Mouse (Mus musculus) forebrain, embryonic 12.5 days (tissue): Measurements from ENCODE around the gene Pnp. TPM values are rescaled to one million over a fixed set of nuclear protein-coding genes. Genes with fewer than 3 reads are reported as not detected.
"Not testable (repeated sequence)": the region's sequence is repeated elsewhere in the genome, so short reads cannot be mapped to it uniquely, and the experiment has no call there.

Experiments used
- ATAC-seq: fragments of 200-750 bp; cut with Nextera tagmentation; 2 replicates; pipeline ENCODE4 v1.8.0; 2017; ENCODE audit warnings: moderate TSS enrichment; ENCODE audit not compliant: low FRiP score
- H3K27ac ChIP-seq: fragments of 300-500 bp; sonication (generic); 2 replicates; pipeline ENCODE4 v1.5.1; 2016; ENCODE audit warnings: mild to moderate bottlenecking
- H3K27me3 ChIP-seq: fragments of 300-500 bp; sonication (generic); 2 replicates; pipeline ENCODE4 v1.6.1; 2016; ENCODE audit warnings: mild to moderate bottlenecking
- H3K36me3 ChIP-seq: fragments of 300-500 bp; sonication (generic); replicated peaks from 2 replicates; pipeline ENCODE4 v1.6.1; 2016; ENCODE audit warnings: mild to moderate bottlenecking
- H3K4me1 ChIP-seq: fragments of 300-500 bp; sonication (generic); 2 replicates; pipeline ENCODE4 v1.6.1; 2016
- H3K4me2 ChIP-seq: fragments of 300-500 bp; sonication (generic); 2 replicates; pipeline ENCODE4 v1.6.1; 2016; ENCODE audit warnings: mild to moderate bottlenecking, moderate library complexity
- H3K4me3 ChIP-seq: fragments of 300-500 bp; sonication (generic); replicated peaks from 2 replicates; pipeline ENCODE4 v1.5.1; 2016; ENCODE audit warnings: mild to moderate bottlenecking
- H3K9ac ChIP-seq: fragments of 300-500 bp; sonication (generic); 2 replicates; pipeline ENCODE4 v1.6.1; 2016; ENCODE audit warnings: mild to moderate bottlenecking
- H3K9me3 ChIP-seq: fragments of 300-500 bp; sonication (generic); 2 replicates; pipeline ENCODE4 v1.6.1; 2016
- WGBS: fragments of 180-500 bp; shearing (Covaris S2); methylation state at CpG from one replicate; pipeline ENCODE4 v1.1.7; 2016; 5-methylcytosine and 5-hydroxymethylcytosine counted together
- polyA plus RNA-seq: library from polyadenylated mRNA; unstranded; fragments of >200 nt; fragmentation: Nextera tagmentation; extraction: Ambion mirVana; gene quantifications from 2 replicates; pipeline ENCODE4 v1.2.1, GENCODE M21; 2016

Pnp gene
- polyA plus RNA-seq, 1 experiment from 2014 or later, result 44.3 TPM

DNA sequence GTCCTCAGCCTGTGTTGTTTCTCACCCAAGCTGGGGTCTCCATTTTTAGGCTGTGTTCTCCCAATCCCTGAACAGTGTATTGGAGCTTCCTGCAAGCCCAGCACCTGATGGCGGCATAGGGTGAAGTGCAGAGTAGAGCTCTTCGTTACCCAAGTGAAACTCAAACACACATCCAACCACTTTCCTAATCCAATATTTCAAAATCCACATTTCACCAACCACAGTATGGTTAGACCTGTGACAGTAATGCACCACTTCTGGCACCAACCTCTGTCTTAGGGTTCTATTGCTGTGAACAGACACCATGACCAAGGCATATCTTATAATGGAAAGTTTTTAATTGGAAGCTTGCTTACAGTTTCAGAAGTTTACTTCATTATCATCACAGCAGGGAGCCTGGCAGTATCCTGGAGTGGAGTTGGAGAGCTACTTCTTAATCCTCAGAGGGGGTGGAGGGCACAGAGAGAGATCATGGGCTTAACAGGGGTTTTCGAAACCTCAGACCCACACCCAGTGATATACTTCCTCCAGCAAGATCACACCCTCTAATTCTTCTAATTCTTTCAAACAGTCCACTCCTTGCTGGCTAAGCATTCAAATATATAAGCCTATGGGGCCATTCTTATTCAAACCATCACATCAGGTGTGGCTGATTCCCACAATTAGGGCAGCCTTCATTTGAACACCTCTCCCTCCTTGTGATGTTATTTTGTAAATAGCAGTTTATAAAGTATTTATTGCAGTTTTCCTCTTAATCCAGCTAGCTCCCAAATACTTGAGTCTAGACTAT is 7.4 kb downstream of the Pnp start:
- Histone ChIP-seq H3K4me1 (no peaks in the 10 kb centered on the region), H3K27ac (no peak overlapping the region), H3K27me3 (0 out of 2 replicates have a peak, but pooled peaks cover 4% of the 10 kb centered on the region), H3K4me3 (no peak overlapping the region), H3K9ac (no peak overlapping the region), H3K9me3 (no peaks in the 10 kb centered on the region), H3K4me2 (no peak overlapping the region), H3K36me3 (no peaks in the 10 kb centered on the region)
- WGBS, result 86% methylated on average over 3 of the region's 3 CpGs
- no peak for ATAC-seq

DNA sequence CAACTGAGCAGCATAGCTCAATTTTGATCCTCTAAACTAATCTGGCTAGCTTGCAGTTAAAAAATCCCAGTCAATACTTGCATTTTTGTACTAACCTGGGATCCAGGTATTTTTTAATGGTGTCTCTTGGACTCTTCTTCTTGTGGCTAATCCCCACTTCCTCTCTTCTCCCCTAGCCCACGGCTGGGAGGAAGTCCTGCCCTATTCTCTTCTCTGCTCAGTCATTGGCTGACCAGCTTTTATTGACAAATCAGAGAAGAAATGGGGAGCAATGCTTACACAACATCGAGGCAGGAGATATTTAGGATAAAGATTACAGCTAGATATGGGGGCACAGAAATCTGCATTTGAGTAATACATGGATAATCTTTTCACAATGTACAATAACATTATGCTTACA is 8.1 kb downstream of the Pnp start:
- no peaks in the 10 kb centered on the region for H3K9me3 ChIP-seq
- no peak overlapping the region for H3K27ac ChIP-seq
- 0 out of 2 replicates have a peak, but pooled peaks cover 4% of the 10 kb centered on the region for H3K27me3 ChIP-seq
- no peak overlapping the region for H3K4me3 ChIP-seq
- H3K36me3 ChIP-seq, result no peaks in the 10 kb centered on the region
- H3K9ac ChIP-seq, result no peak overlapping the region
- whole genome bisulfite sequencing, result 57% methylated on average over 2 of the region's 2 CpGs
- ATAC-seq, result no peak
- peaks cover 2% of the 10 kb centered on the region; the same call in 1 of the 2 replicates for H3K4me1 ChIP-seq
- no peak overlapping the region for H3K4me2 ChIP-seq

DNA sequence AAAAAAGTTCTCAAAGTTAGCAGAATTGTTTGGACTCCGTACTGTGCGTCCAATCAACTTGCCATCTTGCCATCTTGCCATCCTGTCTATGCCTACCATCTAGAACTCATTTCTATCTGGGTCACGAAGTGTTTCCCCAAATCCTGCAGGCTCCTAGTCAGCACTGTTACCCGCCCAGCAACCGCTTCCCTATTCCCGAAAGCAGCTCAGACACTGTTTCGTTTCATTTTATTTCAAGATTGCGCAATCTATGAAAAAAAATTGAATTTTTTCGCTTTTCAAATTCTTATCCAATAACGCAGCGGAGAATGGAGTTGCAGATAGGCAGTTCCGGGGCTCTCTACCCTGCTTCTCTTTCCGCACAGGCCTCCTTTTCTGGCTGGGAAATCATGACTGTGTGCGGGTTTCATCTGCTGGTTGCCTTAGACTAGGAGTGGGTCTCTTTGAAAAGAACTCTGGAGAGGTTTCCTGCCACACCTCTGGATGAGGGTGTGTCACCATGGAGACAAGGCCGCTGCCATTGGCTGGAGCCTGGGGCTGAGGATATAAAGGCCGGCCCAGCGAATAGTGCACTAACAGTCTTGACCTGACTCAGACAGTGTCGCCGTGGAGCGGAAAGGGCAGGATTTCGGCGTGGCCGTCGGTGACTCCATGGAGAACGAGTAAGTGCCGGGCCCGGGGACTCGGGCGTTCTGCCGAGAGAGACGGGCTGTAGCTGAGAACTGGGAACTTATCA is 13.2 kb downstream of the Pnp start, which contains the start of gene Gm49342:
Gene Gm49342 (plus strand): TSS at position 586 of the 736 bp plus-strand sequence.
- Histone ChIP-seq H3K4me3 (peak within 1 kb of the TSS; percentile 48), H3K4me2 (peak within 1 kb of the TSS; percentile 60), H3K9me3 (no peaks in the 10 kb centered on the region), H3K4me1 (peaks cover 10% of the 10 kb centered on the region), H3K27ac (peak within 1 kb of the TSS; percentile 89), H3K36me3 (peaks cover 3% of the 10 kb centered on the region; the same call in 1 of the 2 replicates), H3K9ac (peak within 1 kb of the TSS; percentile 60), H3K27me3 (no peaks in the 10 kb centered on the region)
- peak; percentile 98 for ATAC-seq
- 17% methylated on average over 31 of the region's 31 CpGs for WGBS

DNA sequence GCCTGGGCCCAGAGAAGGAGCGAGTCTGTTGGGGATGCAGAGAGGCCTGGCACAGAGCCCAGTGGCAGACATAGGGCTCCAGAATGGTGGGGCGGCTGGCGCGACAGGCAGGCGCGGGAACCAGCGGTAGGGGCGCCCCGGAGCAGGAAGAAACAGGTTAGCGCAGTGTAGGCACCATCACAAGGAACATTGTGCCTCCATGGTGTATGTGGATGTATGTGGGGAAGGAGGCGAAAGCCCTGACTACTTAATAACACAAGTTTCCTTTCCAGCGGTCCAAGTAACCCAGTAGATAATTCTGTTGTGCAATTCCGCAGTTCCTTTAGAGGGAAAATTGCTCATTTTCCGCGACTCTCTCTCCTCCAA is 13.8 kb downstream of the Pnp start:
- not testable (repeated sequence) for H3K9me3 ChIP-seq

DNA sequence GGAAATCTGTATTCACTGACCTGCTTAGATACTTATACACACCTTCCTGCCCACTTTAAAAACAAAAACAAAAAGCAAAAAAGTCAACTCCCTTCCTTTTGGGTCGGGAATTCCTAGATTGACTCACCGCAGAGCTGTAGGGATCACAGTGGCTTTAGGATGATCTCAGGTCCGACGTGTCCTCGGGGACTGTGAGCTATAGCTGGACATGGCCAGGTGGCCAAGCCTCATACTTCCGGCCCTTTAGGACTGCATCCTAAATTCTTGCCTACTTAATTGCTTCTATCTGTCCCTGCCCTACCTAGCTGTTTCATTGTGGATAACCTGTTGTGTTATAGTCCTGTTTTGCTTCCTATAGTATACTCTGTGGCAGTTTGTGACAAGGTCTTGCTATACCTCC is 14.2 kb downstream of the Pnp start:
- not testable (repeated sequence) for H3K36me3 ChIP-seq, H3K4me1 ChIP-seq, H3K9me3 ChIP-seq, H3K27me3 ChIP-seq
- Histone ChIP-seq H3K4me2 (peak overlapping the region; percentile 60), H3K9ac (peak overlapping the region; percentile 60), H3K27ac (peak overlapping the region; percentile 89), H3K4me3 (peak overlapping the region; percentile 48)
- WGBS, result 10% methylated on average over 6 of the region's 6 CpGs
- ATAC-seq, result peak; percentile 38; the same call in 1 of the 2 replicates

More for the DNA sequence above, 13.8 kb downstream of the Pnp start:
- 0% methylated on average over 15 of the region's 15 CpGs for WGBS
- not testable (repeated sequence) for H3K36me3 ChIP-seq, H3K27me3 ChIP-seq, H3K4me1 ChIP-seq
- peak overlapping the region; percentile 48 for H3K4me3 ChIP-seq
- peak overlapping the region; percentile 89 for H3K27ac ChIP-seq
- H3K9ac ChIP-seq, result peak overlapping the region; percentile 60
- H3K4me2 ChIP-seq, result peak overlapping the region; percentile 60
- peak; percentile 97 for ATAC-seq

DNA sequence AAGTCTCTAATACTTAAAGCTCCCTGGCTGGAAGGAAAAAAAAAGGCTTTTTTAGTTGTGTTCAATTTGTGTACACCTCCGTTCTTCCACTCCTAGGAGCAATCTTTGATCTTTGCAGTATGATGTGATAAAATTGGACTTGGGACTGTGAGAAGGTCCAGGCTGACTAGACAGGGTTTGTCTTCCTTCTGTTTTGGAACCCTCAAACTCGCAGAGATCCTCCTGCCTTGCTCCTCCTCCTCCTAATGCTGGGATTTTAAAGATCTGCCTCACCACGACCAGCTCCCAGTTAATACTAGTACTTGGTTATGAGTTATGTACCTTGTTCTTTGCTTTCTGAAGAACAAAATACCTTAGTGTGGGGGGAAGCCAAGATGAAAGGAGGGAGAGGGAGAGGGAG is 14.6 kb downstream of the Pnp start:
- peak overlapping the region; percentile 48 for H3K4me3 ChIP-seq
- not testable (repeated sequence) for H3K36me3 ChIP-seq, H3K27me3 ChIP-seq, ATAC-seq, H3K9me3 ChIP-seq, H3K27ac ChIP-seq, H3K4me1 ChIP-seq
- WGBS, result 35% methylated on average over 3 of the region's 3 CpGs
- H3K4me2 ChIP-seq, result peak overlapping the region; percentile 60
- H3K9ac ChIP-seq, result peak overlapping the region; percentile 60

DNA sequence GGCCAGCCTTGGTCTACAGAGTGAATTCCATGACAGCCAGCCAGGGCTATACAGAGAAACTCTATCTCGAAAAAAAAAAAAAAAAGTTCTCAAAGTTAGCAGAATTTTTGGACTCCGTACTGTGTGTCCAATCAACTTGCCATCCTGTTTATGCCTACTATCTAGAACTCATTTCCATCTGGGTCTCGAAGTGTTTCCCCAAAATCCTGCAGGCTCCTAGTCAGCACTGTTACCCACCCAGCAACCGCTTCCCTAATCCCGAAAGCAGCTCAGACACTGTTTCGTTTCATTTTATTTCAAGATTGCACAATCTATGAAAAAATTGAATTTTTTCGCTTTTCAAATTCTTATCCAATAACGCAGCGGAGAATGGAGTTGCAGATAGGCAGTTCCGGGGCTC is 24.6 kb downstream of the Pnp start:
- no peaks in the 10 kb centered on the region for H3K27me3 ChIP-seq
- no peak for ATAC-seq
- H3K4me3 ChIP-seq, result no peak overlapping the region
- H3K9me3 ChIP-seq, result no peaks in the 10 kb centered on the region
- WGBS, result 89% methylated on average over 10 of the region's 10 CpGs
- H3K27ac ChIP-seq, result no peak overlapping the region
- H3K36me3 ChIP-seq, result peaks cover 9% of the 10 kb centered on the region
- no peak overlapping the region for H3K4me2 ChIP-seq
- no peak overlapping the region for H3K9ac ChIP-seq
- 0 out of 2 replicates have a peak, but pooled peaks cover 3% of the 10 kb centered on the region for H3K4me1 ChIP-seq

DNA sequence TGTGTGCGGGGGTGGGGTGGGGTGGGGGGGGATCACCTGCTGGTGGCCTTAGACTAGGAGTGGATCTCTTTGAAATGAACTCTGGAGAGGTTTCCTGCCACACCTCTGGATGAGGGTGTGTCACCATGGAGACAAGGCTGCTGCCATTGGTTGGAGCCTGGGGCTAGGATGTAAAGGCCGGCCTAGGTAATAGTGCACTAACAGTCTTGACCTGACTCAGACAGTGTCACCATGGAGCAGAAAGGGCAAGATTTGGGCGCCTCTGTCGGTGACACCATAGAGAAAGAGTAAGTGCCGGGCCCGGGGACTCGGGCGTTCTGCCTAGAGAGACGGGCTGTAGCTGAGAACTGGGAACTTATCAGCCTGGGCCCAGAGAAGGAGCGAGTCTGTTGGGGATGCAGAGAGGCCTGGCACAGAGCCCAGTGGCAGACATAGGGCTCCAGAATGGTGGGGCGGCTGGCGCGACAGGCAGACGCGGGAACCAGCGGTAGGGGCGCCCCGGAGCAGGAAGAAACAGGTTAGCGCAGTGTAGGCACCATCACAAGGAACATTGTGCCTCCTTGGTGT is 25.1 kb downstream of the Pnp start, which contains the start of gene Pnp2:
Gene Pnp2 (plus strand): TSS at position 51 of the 567 bp plus-strand sequence.
- H3K9ac ChIP-seq, H3K27ac ChIP-seq, H3K9me3 ChIP-seq, H3K4me1 ChIP-seq, H3K27me3 ChIP-seq, H3K36me3 ChIP-seq: not testable (repeated sequence)
- 5% methylated on average over 19 of the region's 19 CpGs for WGBS
- Histone ChIP-seq H3K4me3 (0 out of 2 replicates have a peak within 1 kb of the TSS, but pooled peaks have one; percentile 3), H3K4me2 (peak within 1 kb of the TSS; percentile 35)
- ATAC-seq, result peak; percentile 89

DNA sequence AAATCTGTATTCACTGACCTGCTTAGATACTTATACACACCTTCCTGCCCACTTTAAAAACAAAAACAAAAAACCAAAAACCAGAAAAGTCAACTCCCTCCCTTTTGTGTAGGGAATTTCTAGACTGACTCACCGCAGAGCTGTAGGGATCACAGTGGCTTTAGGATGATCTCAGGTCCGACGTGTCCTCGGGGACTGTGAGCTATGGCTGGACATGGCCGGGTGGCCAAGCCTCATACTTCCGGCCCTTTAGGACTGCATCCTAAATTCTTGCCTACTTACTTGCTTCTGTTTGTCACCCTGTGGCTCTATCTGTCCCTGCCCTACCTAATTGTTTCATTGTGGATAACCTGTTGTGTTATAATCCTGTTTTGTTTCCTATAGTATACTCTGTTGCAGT is 25.8 kb downstream of the Pnp start:
- 82% methylated on average over 6 of the region's 6 CpGs for WGBS
- not testable (repeated sequence) for H3K9ac ChIP-seq, H3K27ac ChIP-seq, H3K4me1 ChIP-seq, H3K27me3 ChIP-seq, H3K36me3 ChIP-seq, H3K9me3 ChIP-seq, H3K4me3 ChIP-seq, ATAC-seq
- peak overlapping the region; percentile 35; the same call in 1 of the 2 replicates for H3K4me2 ChIP-seq

DNA sequence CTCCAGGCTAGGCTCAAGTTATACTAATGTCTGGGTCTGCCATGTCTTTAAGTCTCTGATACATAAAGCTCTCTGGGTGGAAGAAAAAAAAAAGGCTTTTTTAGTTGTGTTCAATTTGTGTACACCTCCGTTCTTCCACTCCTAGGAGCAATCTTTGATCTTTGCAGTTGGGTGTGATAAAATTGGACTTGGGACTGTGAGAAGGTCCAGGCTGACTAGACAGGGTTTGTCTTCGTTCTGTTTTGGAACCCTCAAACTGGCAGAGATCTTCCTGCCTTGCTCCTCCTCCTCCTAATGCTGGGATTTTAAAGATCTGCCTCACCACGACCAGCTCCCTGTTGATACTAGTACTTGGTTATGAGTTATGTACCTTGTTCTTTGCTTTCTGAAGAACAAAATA is 26.3 kb downstream of the Pnp start:
- not testable (repeated sequence) for ATAC-seq, H3K36me3 ChIP-seq, H3K4me2 ChIP-seq

DNA sequence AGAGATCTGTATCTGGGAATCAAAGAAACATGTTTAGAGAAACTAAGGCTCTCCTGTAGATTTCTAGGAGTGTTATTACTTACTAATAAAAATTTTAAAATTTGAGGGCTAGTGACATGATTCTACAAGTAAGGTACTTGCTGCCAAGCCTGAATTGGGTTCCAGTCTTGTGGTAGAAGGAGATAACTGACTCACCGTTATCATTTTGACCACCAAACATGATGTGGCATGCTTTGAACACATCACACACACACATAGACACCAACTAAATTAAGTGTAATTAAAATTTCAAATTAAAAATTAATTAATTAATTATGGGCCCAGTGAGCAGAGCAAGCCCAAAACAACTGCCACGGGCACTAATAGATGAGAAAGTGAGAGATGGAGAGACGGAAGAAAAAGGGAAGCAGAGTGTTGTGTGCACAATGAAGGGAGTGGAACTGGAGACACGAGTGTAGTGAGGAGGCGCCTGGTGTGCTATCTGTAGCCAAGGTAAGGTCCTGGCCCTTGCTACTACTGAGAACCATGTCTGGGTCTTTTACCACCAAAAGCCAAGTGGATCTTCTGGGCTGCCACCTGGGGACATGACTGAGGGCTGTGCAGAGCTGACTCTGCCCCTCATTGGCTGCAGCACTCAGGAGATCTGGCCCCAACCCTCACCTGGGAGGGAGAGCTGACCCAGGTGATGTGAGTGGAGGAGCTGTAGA is 27.6 kb downstream of the Pnp start:
- ATAC-seq, H3K9me3 ChIP-seq, H3K36me3 ChIP-seq, H3K4me3 ChIP-seq, H3K4me1 ChIP-seq, H3K27me3 ChIP-seq, H3K9ac ChIP-seq, H3K27ac ChIP-seq, H3K4me2 ChIP-seq: not testable (repeated sequence)
- 88% methylated on average over 5 of the region's 5 CpGs for WGBS

More for the DNA sequence above, 26.3 kb downstream of the Pnp start:
- H3K4me3 ChIP-seq, H3K27ac ChIP-seq, H3K9me3 ChIP-seq, H3K4me1 ChIP-seq, H3K27me3 ChIP-seq, H3K9ac ChIP-seq: not testable (repeated sequence)
- 76% methylated on average over 3 of the region's 3 CpGs for WGBS
